23 mouse cellular contexts compared by ENCODE assay signal in genomic region chr3:34219741-34220310, GRCm38 (mm10).
DNase-seq lines count a peak whose midpoint lies in the region; ATAC-seq and TF ChIP-seq lines count a peak whose summit lies in the region.
"Had no signal": no experiment of that assay in that cellular context is flagged by ENCODE, and none has a peak within 500 bp of the region (broad histone marks: within the 10 kb centered on the region; RNA-seq: fewer than 3 reads in every experiment).

No protein-coding gene starts in this region.

- in situ Hi-C loops in Patski (cut with MboI; ENCODE audit: low pct_unique_long_range_greater_than_20kb) = loop anchor here (10.0 kb wide), 2 partner anchors 425 to 885 kb away; no protein-coding TSS in a partner anchor

- H3K36me3 ChIP-seq in kidney, embryonic 14.5 days (ENCODE audit: control insufficient read depth, insufficient read depth, low read length) = no peaks in the 10 kb centered on the region
- no peaks in the 10 kb centered on the region for H3K36me3 ChIP-seq in midbrain, embryonic 11.5 days (ENCODE audit: control insufficient read depth, insufficient read depth, low read length)
- H3K36me3 ChIP-seq in midbrain, embryonic 15.5 days (replicated peaks) = no peaks in the 10 kb centered on the region
- H3K36me3 ChIP-seq: embryonic facial prominence, embryonic 13.5 days; forebrain, embryonic 12.5 days; heart, embryonic 15.5 days; hindbrain, embryonic 10.5 days had no signal

- no peak overlapping the region for H3K9ac ChIP-seq in kidney, embryonic 14.5 days (ENCODE audit: low read depth, low read length)
- H3K9ac ChIP-seq in midbrain, embryonic 11.5 days (ENCODE audit: low read length) = no peak overlapping the region
- no peak overlapping the region for H3K9ac ChIP-seq in midbrain, embryonic 15.5 days
- H3K9ac ChIP-seq: embryonic facial prominence, embryonic 13.5 days; forebrain, embryonic 12.5 days; heart, embryonic 15.5 days; hindbrain, embryonic 14.5 days had no signal

- DNase-seq in kidney, adult 8-10 months = no peak
- peak; percentile 72 for DNase-seq in midbrain, embryonic 11.5 days (ENCODE audit: low spot score, missing footprints)
- peak; percentile 55 for DNase-seq in Patski (ENCODE audit: low read depth, low spot score)
- DNase-seq in spleen, postnatal 4 days (ENCODE audit: low spot score in 2 of 2) = no peak
- no peak for DNase-seq in layer of hippocampus, adult 2 months (ENCODE audit: low spot score in 2 of 2)
- DNase-seq: adrenal gland, adult 2 months; adrenal gland, postnatal 25 days; B cell, adult 2 months; cerebellum, adult 18-20 months; cerebellum, adult 9-11 months; cerebellum, postnatal 36 days; gastrocnemius, postnatal 10 days; heart, adult 2 months had no signal

- POLR2A ChIA-PET in Patski (lab: Charles Lee) = interaction anchor here (0.6 kb wide), 1 partner anchor 1689 kb away, joined by 4 read pairs; no protein-coding TSS in a partner anchor

- H3K27ac ChIP-seq in kidney, embryonic 14.5 days (ENCODE audit: low read depth, low read length) = no peak overlapping the region
- no peak overlapping the region for H3K27ac ChIP-seq in midbrain, embryonic 11.5 days (ENCODE audit: low read depth, low read length)
- no peak overlapping the region for H3K27ac ChIP-seq in midbrain, embryonic 15.5 days
- no peak overlapping the region for H3K27ac ChIP-seq in layer of hippocampus, adult 2 months
- H3K27ac ChIP-seq: embryonic facial prominence, embryonic 13.5 days; forebrain, embryonic 12.5 days; heart, adult 2 months; heart, embryonic 15.5 days; hindbrain, embryonic 10.5 days; hindbrain, embryonic 14.5 days had no signal

- 68% methylated on average over 10 of the region's 10 CpGs for WGBS in kidney, embryonic 14.5 days
- 66% methylated on average over 10 of the region's 10 CpGs for WGBS in midbrain, embryonic 11.5 days
- 57% methylated on average over 10 of the region's 10 CpGs for WGBS in midbrain, embryonic 15.5 days

- H3K4me3 ChIP-seq in kidney, embryonic 14.5 days (ENCODE audit: low read length) = no peak overlapping the region
- H3K4me3 ChIP-seq in midbrain, embryonic 11.5 days (ENCODE audit: low read depth, low read length) = no peak overlapping the region
- H3K4me3 ChIP-seq in midbrain, embryonic 15.5 days = no peak overlapping the region
- H3K4me3 ChIP-seq in layer of hippocampus, adult 2 months = no peak overlapping the region
- H3K4me3 ChIP-seq: embryonic facial prominence, embryonic 13.5 days; forebrain, embryonic 12.5 days; heart, adult 2 months; heart, embryonic 15.5 days; hindbrain, embryonic 10.5 days had no signal

- no peak overlapping the region for H3K4me2 ChIP-seq in kidney, embryonic 14.5 days (replicated peaks; ENCODE audit: low read depth, low read length)
- H3K4me2 ChIP-seq in midbrain, embryonic 11.5 days = no peak overlapping the region
- no peak overlapping the region for H3K4me2 ChIP-seq in midbrain, embryonic 15.5 days
- H3K4me2 ChIP-seq: embryonic facial prominence, embryonic 13.5 days; forebrain, embryonic 12.5 days; heart, embryonic 11.5 days; heart, embryonic 15.5 days; hindbrain, embryonic 14.5 days had no signal

- TF ChIP-seq CTCF in Patski (IDR thresholded peaks at IDR 0.05) = no peak
- TF ChIP-seq CTCF in layer of hippocampus, adult 2 months (conservative IDR thresholded peaks at IDR 0.05) = no peak

- CTCF ChIA-PET in Patski (lab: Charles Lee) = interaction anchor here (0.7 to 1.4 kb wide), 5 partner anchors 12 to 68 kb away, joined by 3 to 5 read pairs (median 4); no protein-coding TSS in a partner anchor

- H3K4me1 ChIP-seq in kidney, embryonic 14.5 days (ENCODE audit: control insufficient read depth, insufficient read depth, low read length) = no peaks in the 10 kb centered on the region
- no peaks in the 10 kb centered on the region for H3K4me1 ChIP-seq in midbrain, embryonic 11.5 days (ENCODE audit: control insufficient read depth, insufficient read depth, low read length)
- H3K4me1 ChIP-seq in midbrain, embryonic 15.5 days = no peaks in the 10 kb centered on the region
- H3K4me1 ChIP-seq: embryonic facial prominence, embryonic 13.5 days; forebrain, embryonic 12.5 days; heart, embryonic 15.5 days; hindbrain, embryonic 10.5 days had no signal

- peak; percentile 43; the same call in 1 of the 2 replicates for ATAC-seq in kidney, embryonic 14.5 days (ENCODE audit: low FRiP score, low TSS enrichment)
- ATAC-seq in midbrain, embryonic 11.5 days (ENCODE audit: low FRiP score) = no peak
- ATAC-seq in midbrain, embryonic 15.5 days (replicated peaks) = no peak
- peak; percentile 90 for ATAC-seq in Patski
- ATAC-seq: CD4-positive, CD25-positive, alpha-beta regulatory T cell, adult 4 months; forebrain, embryonic 16.5 days had no signal

- no peaks in the 10 kb centered on the region for H3K27me3 ChIP-seq in kidney, embryonic 14.5 days (ENCODE audit: control insufficient read depth, insufficient read depth, low read length)
- H3K27me3 ChIP-seq in midbrain, embryonic 11.5 days (ENCODE audit: control insufficient read depth, insufficient read depth, low read length) = no peaks in the 10 kb centered on the region
- no peaks in the 10 kb centered on the region for H3K27me3 ChIP-seq in midbrain, embryonic 15.5 days (replicated peaks)
- H3K27me3 ChIP-seq in Patski = no peaks in the 10 kb centered on the region
- H3K27me3 ChIP-seq: embryonic facial prominence, embryonic 13.5 days; forebrain, embryonic 12.5 days; heart, embryonic 15.5 days had no signal

- H3K9me3 ChIP-seq in kidney, embryonic 14.5 days (ENCODE audit: control insufficient read depth, low read length) = no peaks in the 10 kb centered on the region
- no peaks in the 10 kb centered on the region; the same call in 1 of the 2 replicates for H3K9me3 ChIP-seq in midbrain, embryonic 11.5 days (ENCODE audit: control insufficient read depth, low read length)
- no peaks in the 10 kb centered on the region for H3K9me3 ChIP-seq in midbrain, embryonic 15.5 days
- H3K9me3 ChIP-seq: heart, embryonic 15.5 days had no signal

Comparison
In these comparisons a context has a peak if more than half of its experiments do, and no peak if none do; other contexts are left out.
1. ATAC-seq: peak in kidney, embryonic 14.5 days (single experiment) and Patski (single experiment); none in midbrain, embryonic 11.5 days (single experiment) and midbrain, embryonic 15.5 days (single experiment).
2. DNase-seq: peak in midbrain, embryonic 11.5 days (single experiment) and Patski (single experiment); none in kidney, adult 8-10 months (0 of 2), spleen, postnatal 4 days (0 of 2) and layer of hippocampus, adult 2 months (0 of 2).